Mouse (Mus musculus) forebrain, embryonic 10.5 days (tissue): Measurements from ENCODE around the gene Ccdc171. TPM values are rescaled to one million over a fixed set of nuclear protein-coding genes. Genes with fewer than 3 reads are reported as not detected.
"Not testable (repeated sequence)": the region's sequence is repeated elsewhere in the genome, so short reads cannot be mapped to it uniquely, and the experiment has no call there.

Source experiments
- DNase-seq: peaks from one replicate; pipeline ENCODE4 v3.0.0-alpha.2; 2017; ENCODE audit warnings: low spot score; ENCODE audit errors: extremely low spot score
- H3K27ac ChIP-seq: fragments of 300-500 bp; sonication (generic); 2 replicates; pipeline ENCODE4 v1.5.1; 2016; ENCODE audit warnings: mild to moderate bottlenecking
- H3K27me3 ChIP-seq: fragments of 300-500 bp; sonication (generic); 2 replicates; pipeline ENCODE4 v1.6.1; 2016; ENCODE audit warnings: mild to moderate bottlenecking; ENCODE audit not compliant: poor library complexity, severe bottlenecking
- H3K36me3 ChIP-seq: fragments of 300-500 bp; sonication (generic); replicated peaks from 2 replicates; pipeline ENCODE4 v1.6.1; 2016; ENCODE audit warnings: mild to moderate bottlenecking, moderate library complexity
- H3K4me1 ChIP-seq: fragments of 300-500 bp; sonication (generic); 2 replicates; pipeline ENCODE4 v1.6.1; 2016
- H3K4me3 ChIP-seq: fragments of 300-500 bp; sonication (generic); 2 replicates; pipeline ENCODE4 v1.5.1; 2016; ENCODE audit warnings: mild to moderate bottlenecking, moderate library complexity
- H3K9me3 ChIP-seq: fragments of 300-500 bp; sonication (generic); 2 replicates; pipeline ENCODE4 v1.6.1; 2016; ENCODE audit warnings: mild to moderate bottlenecking, moderate library complexity
- WGBS: fragments of 180-500 bp; shearing (Covaris S2); methylation state at CpG from one replicate; pipeline ENCODE4 v1.1.7; 2016; 5-methylcytosine and 5-hydroxymethylcytosine counted together
- polyA plus RNA-seq: library from polyadenylated mRNA; unstranded; fragments of >200 nt; fragmentation: Nextera tagmentation; extraction: Ambion mirVana; gene quantifications from 2 replicates; pipeline ENCODE4 v1.2.1, GENCODE M21; 2016

The Ccdc171 gene
- polyA plus RNA-seq, 1 experiment from 2014 or later, result 7.3 TPM

DNA sequence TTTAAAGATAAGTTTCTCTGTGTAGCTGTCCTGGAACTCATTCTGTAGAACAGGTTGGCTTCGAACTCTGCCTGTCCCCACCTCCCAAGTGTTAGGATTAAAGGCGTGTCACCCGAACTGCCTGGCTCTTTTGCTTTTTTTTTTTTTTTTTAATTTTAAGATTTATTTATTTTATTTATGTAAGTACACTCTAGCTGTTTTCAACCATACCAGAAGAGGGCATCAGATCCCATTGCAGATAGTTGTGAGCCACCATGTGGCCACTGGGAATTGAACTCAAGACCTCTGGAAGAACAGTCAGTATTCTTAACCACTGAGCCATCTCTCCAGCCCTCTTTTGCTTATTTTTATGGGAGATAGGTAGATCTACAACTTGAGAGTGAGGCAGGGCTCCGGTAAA is 4.7 kb downstream of the Ccdc171 start:
- H3K36me3 ChIP-seq, H3K27ac ChIP-seq, H3K9me3 ChIP-seq, H3K27me3 ChIP-seq, DNase-seq, H3K4me3 ChIP-seq: not testable (repeated sequence)
- H3K4me1 ChIP-seq, result peaks cover 30% of the 10 kb centered on the region
- WGBS, result 91% methylated on average over 4 of the region's 4 CpGs

DNA sequence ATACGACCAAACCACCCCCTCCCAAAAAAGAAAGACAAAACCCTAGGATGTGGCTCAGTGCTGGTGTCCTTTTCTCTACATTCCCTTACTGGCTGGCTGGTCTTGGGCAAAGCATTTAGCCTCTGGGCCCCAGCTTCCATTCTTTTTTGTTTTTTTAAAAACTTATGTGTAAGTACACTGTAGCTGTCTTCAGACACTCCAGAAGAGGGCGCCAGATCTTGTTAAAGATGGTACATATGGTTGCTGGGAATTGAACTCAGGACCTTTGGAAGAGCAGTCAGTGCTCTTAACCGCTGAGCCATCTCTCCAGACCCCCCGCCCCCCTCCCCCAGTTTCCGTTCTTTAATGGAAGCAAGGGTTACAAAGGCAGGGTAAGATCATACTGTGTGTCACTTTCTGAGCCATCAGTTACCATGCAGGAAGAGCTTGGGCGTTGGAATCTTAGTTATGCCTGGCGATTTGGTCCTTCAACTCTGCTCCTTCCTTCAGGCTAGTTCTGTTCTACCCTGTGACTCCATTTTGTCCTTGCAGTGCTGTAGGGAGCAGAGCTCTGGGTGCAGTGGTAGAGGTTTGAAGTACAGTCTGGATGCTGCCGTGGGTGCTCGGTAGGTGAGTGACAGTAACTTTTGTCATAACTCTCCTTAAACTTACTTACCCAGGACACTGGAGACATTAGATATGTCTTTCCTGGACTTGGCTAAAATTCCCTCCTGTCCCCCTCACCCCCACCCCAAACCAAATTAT is 8.0 kb downstream of the Ccdc171 start:
- no peaks in the 10 kb centered on the region for H3K27me3 ChIP-seq
- 0 out of 2 replicates have a peak, but pooled peaks cover 2% of the 10 kb centered on the region for H3K36me3 ChIP-seq
- no peaks in the 10 kb centered on the region for H3K9me3 ChIP-seq
- H3K27ac ChIP-seq, result no peak overlapping the region
- WGBS, result 86% methylated on average over 9 of the region's 9 CpGs
- H3K4me1 ChIP-seq, result peaks cover 15% of the 10 kb centered on the region
- DNase-seq, result no peak
- no peak overlapping the region for H3K4me3 ChIP-seq

DNA sequence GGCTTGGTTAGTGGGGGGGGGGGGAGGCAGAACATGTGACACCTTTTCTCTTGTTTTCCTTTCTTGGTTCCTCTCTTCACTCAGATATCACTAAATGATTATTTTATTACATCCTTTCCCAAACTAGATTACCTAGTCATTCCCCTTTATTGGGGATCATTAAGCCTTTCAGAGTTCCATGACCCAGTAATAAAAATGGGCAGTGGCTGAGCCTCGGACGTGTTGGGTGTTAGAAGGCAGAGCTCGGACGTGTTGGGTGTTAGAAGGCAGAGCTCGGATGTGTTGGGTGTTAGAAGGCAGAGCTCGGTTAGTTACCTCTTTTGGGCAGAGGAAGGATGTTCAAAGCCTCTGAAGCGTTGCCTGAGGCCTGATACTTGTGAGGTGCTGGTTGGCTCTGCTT is 8.7 kb downstream of the Ccdc171 start:
- no peaks in the 10 kb centered on the region for H3K9me3 ChIP-seq
- peaks cover 15% of the 10 kb centered on the region for H3K4me1 ChIP-seq
- no peaks in the 10 kb centered on the region for H3K27me3 ChIP-seq
- H3K27ac ChIP-seq, result no peak overlapping the region
- WGBS, result 90% methylated on average over 7 of the region's 7 CpGs
- H3K36me3 ChIP-seq, result 0 out of 2 replicates have a peak, but pooled peaks cover 2% of the 10 kb centered on the region
- DNase-seq, result no peak
- H3K4me3 ChIP-seq, result no peak overlapping the region

DNA sequence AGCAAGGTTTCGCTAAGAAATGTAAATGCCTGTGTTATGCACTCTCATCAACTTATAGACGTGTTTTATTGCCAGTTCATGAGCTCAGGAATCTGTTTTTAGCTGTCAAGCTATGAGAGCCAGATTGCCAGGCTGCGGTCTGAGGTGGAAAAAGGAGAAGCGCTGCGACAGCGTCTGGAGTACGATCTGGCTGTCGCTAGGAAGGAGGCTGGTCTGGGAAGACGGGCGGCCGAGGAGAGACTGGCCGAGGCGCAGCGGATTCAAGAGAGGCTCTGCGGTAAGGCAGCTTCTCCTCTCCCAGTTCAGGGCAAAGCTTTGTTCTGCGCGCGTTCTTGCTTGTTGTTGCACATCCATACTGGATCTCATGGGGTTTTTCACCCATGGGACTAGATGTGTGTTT is 24.2 kb downstream of the Ccdc171 start:
- Histone ChIP-seq H3K4me3 (no peak overlapping the region), H3K36me3 (peaks cover 24% of the 10 kb centered on the region), H3K9me3 (no peaks in the 10 kb centered on the region), H3K4me1 (no peaks in the 10 kb centered on the region), H3K27ac (no peak overlapping the region), H3K27me3 (no peaks in the 10 kb centered on the region)
- DNase-seq, result no peak
- 72% methylated on average over 18 of the region's 18 CpGs for WGBS

DNA sequence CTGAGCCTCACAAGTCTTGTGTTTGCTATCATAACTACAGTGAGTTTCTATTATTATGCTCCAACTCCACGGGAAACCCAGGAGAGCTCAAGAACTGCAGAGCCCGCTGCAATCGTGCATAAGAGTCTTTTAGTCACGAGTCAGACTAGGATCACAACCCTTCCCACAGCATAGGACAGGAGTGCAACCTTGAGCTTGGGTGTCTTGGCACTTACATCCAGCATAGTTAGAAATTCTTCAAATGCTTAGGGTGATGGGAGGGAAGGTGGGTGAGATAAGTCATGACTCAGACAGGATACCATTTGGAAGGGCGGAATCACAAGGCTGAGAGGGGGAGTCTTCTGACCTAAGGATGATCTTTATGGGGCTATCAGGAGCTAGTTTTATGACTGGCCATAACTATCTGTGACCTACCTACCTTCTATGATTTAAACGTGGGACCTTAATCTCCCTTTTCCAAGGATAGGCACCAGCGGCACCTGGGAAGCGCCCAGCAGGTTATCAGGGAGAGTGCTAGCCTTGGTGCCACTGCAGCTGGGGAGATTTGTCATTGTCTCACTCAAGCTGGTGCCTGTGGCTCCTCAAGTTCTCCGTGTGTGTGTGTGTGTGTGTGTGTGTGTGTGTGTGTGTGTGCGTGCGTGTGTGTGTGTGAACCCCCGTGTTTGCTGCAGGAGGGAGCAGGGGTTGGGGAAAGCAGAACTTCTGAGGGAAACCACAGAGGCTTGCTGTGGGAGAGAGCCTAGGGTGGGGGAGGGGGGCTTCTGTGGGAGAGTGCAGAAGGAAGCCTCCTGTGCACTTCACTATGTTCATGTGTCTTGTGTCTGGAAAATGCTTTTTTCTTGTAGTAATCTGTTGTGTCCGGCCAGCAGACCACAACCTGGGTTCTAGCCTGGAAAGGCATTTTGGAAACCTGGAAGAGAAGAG is 42.1 kb downstream of the Ccdc171 start:
- 27% methylated on average over 13 of the region's 13 CpGs for WGBS
- H3K27ac ChIP-seq, result 0 out of 2 replicates have a peak overlapping the region, but pooled peaks have one; percentile 15
- peaks cover 3% of the 10 kb centered on the region; the same call in 1 of the 2 replicates for H3K36me3 ChIP-seq
- no peak for DNase-seq
- no peaks in the 10 kb centered on the region for H3K27me3 ChIP-seq
- peaks cover 15% of the 10 kb centered on the region for H3K4me1 ChIP-seq
- H3K4me3 ChIP-seq, result no peak overlapping the region
- H3K9me3 ChIP-seq, result no peaks in the 10 kb centered on the region

DNA sequence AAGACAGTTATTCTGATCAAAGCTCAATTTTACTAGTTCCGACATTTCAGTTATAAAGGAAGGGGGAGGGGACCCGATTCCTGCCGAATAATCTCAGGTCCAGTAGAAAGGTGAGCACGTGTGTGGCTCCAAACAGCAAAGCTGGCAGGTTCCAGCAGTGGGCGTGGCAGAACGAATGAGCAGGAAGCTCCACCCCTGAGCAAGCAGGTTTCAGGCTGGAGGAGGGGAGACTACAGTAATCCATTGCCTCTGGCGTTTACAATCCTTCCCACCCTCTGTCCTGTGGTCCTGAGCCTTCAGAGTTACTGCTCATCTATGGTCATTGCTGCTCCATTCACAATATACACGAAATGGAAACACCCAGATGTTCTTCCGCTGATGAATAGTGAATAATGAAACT is 42.8 kb downstream of the Ccdc171 start:
- peaks cover 15% of the 10 kb centered on the region for H3K4me1 ChIP-seq
- not testable (repeated sequence) for H3K36me3 ChIP-seq, H3K27me3 ChIP-seq, DNase-seq, H3K27ac ChIP-seq, H3K9me3 ChIP-seq, H3K4me3 ChIP-seq
- 8% methylated on average over 9 of the region's 9 CpGs for WGBS

DNA sequence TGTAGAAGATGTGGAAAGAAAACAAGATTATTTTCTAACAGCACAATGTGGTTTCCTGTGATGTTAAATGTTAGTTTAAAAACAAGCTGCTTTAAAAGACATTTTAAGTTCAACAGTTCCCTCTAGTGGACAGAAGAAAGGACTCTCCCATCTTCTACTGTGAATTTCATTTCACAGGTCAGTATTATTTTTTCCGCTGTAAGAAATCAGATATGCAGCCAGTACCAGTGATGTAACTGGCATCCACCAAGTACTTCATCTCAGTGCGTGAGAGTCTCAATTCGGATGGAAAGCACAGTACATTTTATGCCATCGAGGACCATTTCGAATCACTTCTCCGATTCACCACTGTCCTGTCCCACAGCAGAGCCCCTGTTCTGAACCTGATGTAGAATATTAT is 45.2 kb downstream of the Ccdc171 start:
- DNase-seq, result no peak
- H3K4me3 ChIP-seq, result no peak overlapping the region
- WGBS, result 71% methylated on average over 6 of the region's 6 CpGs

DNA sequence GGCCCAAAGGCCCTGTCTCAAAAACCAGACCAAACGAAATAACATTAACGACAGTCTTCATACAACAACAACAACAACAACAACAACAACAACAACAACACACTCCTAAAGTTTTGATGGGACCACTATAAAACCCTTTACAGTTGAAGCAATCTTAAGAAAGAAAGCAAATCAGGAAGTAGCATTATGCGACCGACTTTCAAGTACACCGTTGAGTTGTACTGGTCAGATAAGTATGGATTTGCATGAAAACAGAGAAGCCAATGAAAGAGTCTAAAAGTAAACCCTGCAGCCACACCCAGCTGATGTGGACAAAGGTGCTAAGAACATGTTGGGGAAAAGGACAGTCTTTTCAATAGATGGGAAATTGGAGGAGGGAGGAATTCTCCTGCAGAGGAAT is 45.7 kb downstream of the Ccdc171 start:
- Histone ChIP-seq H3K27me3 (no peaks in the 10 kb centered on the region), H3K27ac (no peak overlapping the region), H3K4me1 (peaks cover 15% of the 10 kb centered on the region), H3K9me3 (peaks cover 3% of the 10 kb centered on the region; the same call in 1 of the 2 replicates), H3K36me3 (0 out of 2 replicates have a peak, but pooled peaks cover 5% of the 10 kb centered on the region), H3K4me3 (no peak overlapping the region)
- WGBS, result 92% methylated on average over 5 of the region's 5 CpGs
- no peak for DNase-seq

More for the DNA sequence above, 45.2 kb downstream of the Ccdc171 start:
- Histone ChIP-seq H3K36me3 (0 out of 2 replicates have a peak, but pooled peaks cover 5% of the 10 kb centered on the region), H3K9me3 (peaks cover 3% of the 10 kb centered on the region; the same call in 1 of the 2 replicates), H3K27me3 (no peaks in the 10 kb centered on the region), H3K27ac (no peak overlapping the region), H3K4me1 (peaks cover 15% of the 10 kb centered on the region)

DNA sequence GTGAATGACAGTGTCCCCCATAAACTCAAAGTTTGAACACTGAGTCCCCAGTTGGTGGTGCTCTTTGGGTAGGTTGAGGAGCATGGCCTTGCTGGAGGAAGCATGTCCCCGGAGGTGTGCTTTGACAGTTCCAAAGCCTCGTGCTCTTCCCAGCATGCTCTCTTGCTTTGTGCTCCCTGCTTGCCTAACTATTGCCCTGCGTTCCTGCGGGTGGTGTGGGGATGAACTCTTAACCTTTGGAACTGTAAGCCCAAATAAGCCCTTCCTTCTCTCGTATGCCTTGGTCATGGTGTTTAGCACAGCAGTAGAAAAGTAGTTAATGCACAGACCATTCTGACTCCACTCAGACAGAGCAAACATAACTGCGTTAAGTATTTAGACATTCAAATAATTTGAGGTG is 47.2 kb downstream of the Ccdc171 start:
- Histone ChIP-seq H3K27ac (no peak overlapping the region), H3K27me3 (no peaks in the 10 kb centered on the region), H3K4me3 (no peak overlapping the region), H3K9me3 (peaks cover 3% of the 10 kb centered on the region; the same call in 1 of the 2 replicates), H3K36me3 (0 out of 2 replicates have a peak, but pooled peaks cover 5% of the 10 kb centered on the region), H3K4me1 (peaks cover 12% of the 10 kb centered on the region)
- 81% methylated on average over 6 of the region's 6 CpGs for WGBS
- no peak for DNase-seq

DNA sequence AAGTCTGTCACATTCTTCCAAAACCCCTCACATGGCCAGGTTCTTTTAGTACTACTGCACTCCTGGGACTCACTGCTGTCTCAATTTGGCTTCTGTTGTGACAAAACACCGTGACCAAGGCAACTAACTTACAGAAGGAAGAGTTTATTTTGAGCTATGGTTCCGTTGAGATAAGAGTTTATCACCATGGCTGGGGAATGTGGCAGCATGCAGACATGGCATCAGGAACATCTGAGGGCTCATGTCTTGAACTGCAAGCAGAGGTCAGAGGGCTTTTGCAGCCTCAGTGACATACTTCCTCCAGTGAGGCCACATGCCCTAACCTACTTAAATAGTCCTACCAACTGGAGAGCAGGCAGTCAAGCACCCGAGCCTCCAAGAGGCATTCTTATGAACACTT is 51.0 kb downstream of the Ccdc171 start:
- no peak overlapping the region for H3K27ac ChIP-seq
- H3K36me3 ChIP-seq, result 0 out of 2 replicates have a peak, but pooled peaks cover 5% of the 10 kb centered on the region
- DNase-seq, result no peak
- H3K4me3 ChIP-seq, result no peak overlapping the region
- H3K9me3 ChIP-seq, result peaks cover 3% of the 10 kb centered on the region; the same call in 1 of the 2 replicates
- WGBS, result 84% methylated on average over 3 of the region's 3 CpGs
- no peaks in the 10 kb centered on the region for H3K4me1 ChIP-seq
- H3K27me3 ChIP-seq, result no peaks in the 10 kb centered on the region

DNA sequence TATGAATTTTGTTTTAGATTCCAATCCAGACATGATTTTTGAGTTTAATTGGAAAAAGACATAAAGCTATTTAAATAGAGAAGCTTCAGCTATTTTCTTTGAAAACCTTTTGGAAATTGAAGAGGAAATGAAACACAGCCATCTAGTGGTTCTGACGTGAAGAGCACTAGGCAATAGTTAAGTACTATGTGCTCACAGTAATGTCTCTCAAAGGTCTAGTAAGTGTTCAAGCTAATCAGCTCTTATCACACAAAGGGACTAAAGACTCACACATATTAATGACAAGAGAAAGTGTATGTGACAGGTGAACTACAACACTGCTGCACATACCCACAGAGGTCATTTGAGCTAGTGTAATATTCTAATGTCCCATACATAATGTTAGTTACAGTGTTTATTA is 54.8 kb downstream of the Ccdc171 start:
- no peaks in the 10 kb centered on the region for H3K27me3 ChIP-seq
- H3K4me3 ChIP-seq, result no peak overlapping the region
- DNase-seq, result no peak
- H3K27ac ChIP-seq, result no peak overlapping the region
- WGBS, result 27% methylated on average over 1 of the region's 1 CpGs
- H3K9me3 ChIP-seq, result no peaks in the 10 kb centered on the region
- no peaks in the 10 kb centered on the region for H3K4me1 ChIP-seq
- no peaks in the 10 kb centered on the region for H3K36me3 ChIP-seq

DNA sequence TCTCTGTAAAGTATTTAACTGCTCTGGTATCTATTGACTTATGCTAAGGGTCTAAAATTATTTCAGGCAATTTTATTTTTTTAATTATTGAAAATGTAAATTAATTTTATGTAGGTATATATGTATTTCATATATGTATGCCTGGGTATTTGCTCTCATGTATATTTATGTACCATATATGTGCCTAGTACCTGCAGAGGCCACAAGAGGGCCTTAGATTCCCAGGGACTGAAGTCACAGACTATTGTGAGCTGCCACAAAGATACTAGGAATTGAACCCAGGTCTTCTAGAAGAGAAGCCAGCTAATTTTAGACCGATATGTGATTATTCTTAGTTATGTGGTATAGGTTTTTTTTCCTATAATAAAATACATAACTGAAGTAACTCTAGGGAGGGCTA is 62.2 kb downstream of the Ccdc171 start:
- H3K36me3 ChIP-seq, result no peaks in the 10 kb centered on the region
- H3K4me3 ChIP-seq, result no peak overlapping the region
- 92% methylated on average over 1 of the region's 1 CpGs for WGBS
- H3K27ac ChIP-seq, result no peak overlapping the region
- H3K9me3 ChIP-seq, result no peaks in the 10 kb centered on the region
- no peak for DNase-seq
- H3K4me1 ChIP-seq, result no peaks in the 10 kb centered on the region
- H3K27me3 ChIP-seq, result no peaks in the 10 kb centered on the region

DNA sequence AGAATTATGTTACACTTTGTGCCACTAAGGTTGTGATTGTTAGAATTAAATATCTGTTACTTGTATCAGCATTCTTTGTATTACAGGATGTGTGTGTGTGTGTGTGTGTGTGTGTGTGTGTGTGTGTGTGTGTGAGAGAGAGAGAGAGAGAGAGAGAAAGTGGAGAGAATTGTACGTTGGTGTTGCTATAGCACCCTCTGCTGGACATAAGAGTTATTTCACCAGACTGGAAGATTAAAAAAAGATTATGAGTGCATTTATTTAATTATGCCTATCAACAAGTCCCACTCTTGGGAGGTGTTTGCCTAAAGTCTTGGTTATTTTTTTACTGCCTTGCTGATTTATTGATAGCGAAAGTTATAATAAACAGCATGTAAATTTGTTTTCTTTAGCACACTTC is 71.1 kb downstream of the Ccdc171 start:
- 34% methylated on average over 2 of the region's 2 CpGs for WGBS
- Histone ChIP-seq H3K27ac (no peak overlapping the region), H3K4me3 (no peak overlapping the region), H3K27me3 (no peaks in the 10 kb centered on the region), H3K36me3 (no peaks in the 10 kb centered on the region), H3K4me1 (0 out of 2 replicates have a peak, but pooled peaks cover 4% of the 10 kb centered on the region), H3K9me3 (no peaks in the 10 kb centered on the region)
- no peak for DNase-seq
